Mouse (Mus musculus) gastrocnemius, postnatal 36 days (tissue): ENCODE results near the gene St6galnac4. TPM values are rescaled to one million over a fixed set of nuclear protein-coding genes. Genes with fewer than 3 reads are reported as not detected.

ENCODE experiments used
- DNase-seq, 2 experiments: peaks; one replicate each; pipeline ENCODE4 v3.0.0; 2022
- intact Hi-C: fragments of 180-260 bp; cut with DNase I; formaldehyde crosslinking; loops from one replicate; pipeline ENCODE4 v1.15.1; 2025
- total RNA-seq, 2 experiments: library from RNA; stranded (reverse); gene quantifications; 2 replicates each; pipeline ENCODE4 v1.2.3; 2021

The St6galnac4 gene
- total RNA-seq, 2 experiments from 2014 or later, result 14.1 to 21.7 TPM

DNA sequence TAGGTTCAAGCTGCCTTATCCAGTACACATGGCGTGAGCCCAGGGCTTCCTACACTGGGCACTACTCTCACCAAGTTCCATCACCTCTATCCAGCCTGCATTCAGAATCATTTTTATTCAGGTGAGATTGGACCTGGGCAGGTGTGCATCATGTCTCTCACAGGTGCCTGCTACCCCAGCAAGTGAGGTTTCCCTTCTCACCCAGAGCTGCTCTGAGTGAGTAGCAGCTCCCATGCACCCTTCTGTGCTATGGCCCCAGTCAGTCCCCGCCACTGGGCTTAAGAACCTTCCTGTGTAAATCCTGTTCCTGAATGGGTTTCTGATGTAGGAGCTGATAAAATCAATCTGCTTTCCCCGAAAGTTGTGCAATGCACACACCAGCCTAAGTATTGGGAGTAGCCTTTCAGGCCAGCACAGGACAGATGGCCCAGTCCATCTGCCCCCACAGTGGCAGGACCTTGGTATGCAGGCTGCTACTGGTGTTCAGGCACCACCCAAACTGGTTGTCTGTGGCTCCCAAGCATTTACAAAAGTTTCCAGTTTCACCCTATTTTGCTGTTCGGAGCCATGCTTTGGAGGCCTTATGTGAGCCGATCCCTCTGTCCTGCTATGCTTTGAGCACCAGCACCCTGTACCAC, 37.3 kb downstream of the St6galnac4 start:
- intact Hi-C loops, result no loop called here
- DNase-seq, result no peak

DNA sequence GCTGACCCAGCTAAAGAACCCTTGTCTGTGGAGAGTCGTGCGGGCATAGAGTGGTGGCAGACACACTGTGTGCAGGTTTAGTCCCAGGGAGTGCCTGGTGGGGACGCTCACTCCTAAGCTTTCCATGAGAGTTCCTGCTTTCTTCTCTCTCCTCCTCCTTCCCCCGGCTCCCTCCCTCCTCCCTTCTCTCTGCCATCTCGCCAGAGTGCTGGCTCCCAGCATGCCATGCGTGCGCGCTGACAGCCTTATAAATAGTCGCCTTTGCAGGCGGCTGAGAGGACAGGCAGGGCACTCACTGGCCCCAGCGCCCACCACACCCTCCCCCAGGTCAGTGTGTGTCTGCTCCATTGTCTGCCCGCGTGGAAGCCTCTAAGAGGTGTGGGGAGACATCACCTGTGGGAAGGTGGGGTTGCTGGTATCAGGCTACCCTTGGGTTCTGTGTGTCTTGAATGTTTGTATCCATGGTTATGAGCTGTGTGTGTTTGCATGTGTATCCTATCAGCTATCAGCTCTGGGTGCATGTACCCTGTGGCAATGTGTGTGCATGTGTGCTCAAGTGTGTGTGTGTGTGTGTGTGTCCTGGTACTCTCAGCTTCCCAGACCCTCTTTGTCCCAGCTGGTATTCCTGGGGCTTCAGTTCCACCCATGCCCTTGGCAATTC, 38.4 kb downstream of the St6galnac4 start:
- intact Hi-C loops, result no loop called here
- DNase-seq, result peak; percentile 69 to 70

DNA sequence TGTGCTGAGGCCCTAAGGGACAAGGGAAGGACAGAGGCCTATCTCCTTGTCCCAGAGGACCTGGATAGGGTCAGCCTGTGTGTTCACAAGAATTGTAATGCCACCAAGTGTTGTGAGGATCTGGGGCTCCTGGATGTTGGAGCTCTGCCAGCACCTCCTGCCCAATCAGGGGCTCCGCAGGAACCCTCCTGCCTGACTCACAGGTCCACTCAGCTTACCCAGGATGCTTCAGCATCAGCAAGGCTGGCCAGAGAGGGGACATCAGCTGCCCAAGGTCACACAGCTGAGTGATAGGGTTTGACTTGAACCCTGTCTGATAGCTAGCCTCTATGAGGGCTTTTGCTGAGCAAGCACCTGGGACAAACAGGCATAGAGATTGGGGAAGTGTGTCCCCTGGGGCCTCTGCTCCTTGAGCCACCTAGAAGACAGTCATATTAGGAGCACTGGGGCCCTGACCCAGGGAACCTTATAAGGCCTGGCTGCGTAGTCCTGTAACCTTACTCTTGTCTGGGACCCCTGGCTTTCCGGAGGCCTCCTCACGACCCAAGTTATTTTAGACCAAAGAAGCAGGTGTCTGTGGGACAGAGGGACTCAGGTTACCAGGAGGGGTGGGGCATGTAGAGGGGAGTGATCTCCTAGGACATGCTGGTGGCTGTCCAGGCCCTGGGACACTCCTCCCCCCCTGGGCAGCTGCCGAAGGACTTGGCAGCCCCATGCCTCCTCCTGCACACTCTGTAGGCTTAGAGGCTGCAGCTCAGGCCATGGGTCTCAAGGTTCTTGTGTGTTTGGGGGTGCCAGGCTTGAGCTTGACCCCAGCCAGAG, 39.2 kb downstream of the St6galnac4 start:
- DNase-seq, result peak; percentile 72 to 75
- intact Hi-C loops, result no loop called here

DNA sequence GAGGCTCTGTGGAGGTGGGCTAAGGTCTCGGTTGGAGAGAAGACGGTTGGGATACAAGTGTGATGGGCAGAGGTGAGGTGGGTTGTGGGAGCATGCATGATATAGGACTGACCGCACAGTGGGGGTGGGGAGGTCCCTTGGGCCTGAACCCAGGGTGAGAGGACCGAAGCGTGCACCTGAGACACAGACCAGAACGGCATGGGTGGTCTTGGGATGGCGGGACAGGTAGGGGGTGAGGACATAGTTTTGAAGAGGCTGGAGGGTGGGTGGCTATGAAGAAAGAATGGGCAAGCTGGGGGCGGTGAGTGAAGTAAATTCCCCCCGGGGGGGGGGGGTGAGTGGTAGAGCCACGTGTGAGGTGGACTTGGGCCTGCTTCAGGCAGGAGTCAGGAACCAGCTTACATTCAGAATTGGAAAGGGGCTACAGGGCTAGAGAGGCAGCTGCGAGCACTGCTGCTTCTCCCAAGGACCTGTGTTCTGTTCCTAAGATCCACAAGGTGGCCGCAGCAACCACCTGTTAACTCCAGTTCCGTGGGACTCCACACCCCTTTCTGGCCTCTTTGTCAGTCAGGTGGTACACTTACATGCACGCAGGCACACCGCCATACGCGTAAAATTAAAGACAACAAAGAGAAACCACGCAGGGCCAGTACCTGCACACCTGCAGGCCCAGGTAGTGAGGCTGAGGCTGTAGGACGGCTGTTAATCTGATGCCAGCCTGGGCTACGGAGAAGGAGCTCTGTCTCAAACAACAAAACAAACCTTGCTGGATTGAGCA, 40.6 kb downstream of the St6galnac4 start:
- no peak for DNase-seq
- intact Hi-C loops, result no loop called here

DNA sequence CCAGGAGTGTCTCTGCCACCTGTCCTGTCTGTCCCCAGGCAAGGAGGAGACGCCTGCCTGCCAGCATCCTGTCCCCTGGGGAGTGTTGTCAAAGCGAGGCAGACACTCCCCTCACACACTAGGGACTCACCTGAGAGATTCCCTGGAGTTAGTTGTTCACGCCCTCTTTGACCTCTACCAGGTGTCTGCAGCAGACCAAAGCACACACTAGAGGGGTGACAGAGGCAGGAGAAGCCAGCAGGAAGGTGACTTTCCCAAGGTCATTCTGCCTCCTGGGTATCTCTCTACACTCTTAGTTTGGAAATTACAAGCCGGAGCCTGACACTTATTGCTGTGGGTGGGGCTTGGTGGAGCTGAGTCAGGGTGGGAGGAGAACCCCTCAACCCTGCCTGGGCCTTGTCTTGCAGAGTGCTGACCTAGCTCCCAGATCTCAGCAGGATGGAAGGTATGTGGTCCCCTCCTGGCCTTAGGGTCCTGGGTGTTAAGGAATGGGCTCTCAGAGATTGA, 41.2 kb downstream of the St6galnac4 start:
- intact Hi-C loops, result no loop called here

DNA sequence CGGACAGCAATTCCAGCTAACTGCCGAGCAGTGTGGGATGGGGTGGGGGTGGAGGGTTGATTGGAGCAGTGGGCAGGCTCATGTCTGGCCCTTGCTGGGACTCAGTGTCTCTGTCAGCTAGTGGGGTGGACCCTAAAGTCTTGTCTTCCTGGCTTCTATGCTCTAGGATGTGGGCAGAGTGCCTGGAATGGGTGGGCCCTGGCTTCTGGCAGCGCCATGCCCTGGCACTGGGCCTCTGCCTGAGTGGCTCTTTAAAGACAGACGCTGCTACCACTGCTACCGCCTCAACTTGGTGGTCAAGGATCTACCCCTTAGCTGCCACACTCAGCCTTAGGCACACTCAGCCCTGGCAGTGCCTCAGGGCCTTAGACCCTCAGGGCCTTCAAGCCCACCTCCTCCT, 41.8 kb downstream of the St6galnac4 start:
- intact Hi-C loops, result no loop called here
- peak; percentile 74 to 81 for DNase-seq

More for the DNA sequence above, 41.2 kb downstream of the St6galnac4 start:
- DNase-seq, result no peak

DNA sequence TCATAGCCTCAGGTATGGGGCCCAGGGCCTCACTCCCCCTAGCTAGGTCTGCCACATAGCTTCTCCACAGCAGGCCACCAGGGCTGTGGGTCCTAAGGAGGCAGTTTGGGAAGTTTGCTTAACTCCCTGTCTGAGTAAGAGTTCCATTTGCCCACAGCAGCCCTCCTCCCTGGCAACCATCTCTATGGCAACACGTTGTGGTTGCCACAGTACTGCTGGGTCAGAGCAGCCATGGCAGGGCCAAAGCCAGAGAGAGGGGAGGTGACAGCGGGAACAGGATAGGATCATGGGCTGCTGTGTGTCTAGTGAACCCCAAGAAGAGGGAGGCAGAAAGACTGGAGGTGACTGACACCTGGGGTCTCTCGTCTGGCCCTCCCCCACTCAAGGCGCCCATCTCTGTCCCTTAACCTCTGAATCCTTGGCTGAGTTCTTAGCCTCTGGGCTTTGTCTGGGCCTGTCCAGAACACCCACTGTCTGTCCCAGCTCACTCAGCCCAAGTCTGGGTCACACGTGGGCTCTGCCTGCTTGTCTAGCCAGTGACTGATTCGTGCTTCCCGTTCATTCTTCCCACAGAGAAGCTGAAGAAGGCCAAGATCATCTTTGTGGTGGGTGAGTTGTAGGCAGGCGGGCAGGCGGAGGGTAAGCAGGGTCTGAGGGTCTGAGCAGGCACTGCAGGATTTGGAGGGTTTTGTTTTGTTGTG, 42.5 kb downstream of the St6galnac4 start:
- peak in 1 of 2 experiments; percentile 46 for DNase-seq
- intact Hi-C loops, result no loop called here

DNA sequence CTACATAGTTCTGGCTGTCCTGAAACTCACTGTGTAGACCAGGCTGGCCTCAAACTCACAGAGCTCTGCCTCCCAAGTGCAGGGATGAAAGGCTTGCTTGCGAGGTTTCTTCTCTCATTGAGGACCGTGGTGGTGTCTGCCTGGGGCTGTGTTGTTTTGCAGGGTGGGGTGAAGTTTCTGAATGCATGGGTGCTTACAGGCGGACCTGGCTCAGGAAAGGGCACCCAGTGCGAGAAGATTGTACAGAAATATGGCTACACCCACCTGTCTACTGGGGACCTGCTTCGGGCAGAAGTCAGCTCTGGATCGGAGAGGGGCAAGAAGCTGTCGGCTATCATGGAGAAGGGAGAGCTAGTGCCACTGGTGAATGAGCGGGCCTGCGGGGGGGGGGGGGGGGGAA, 43.1 kb downstream of the St6galnac4 start:
- intact Hi-C loops, result no loop called here
- no peak for DNase-seq

DNA sequence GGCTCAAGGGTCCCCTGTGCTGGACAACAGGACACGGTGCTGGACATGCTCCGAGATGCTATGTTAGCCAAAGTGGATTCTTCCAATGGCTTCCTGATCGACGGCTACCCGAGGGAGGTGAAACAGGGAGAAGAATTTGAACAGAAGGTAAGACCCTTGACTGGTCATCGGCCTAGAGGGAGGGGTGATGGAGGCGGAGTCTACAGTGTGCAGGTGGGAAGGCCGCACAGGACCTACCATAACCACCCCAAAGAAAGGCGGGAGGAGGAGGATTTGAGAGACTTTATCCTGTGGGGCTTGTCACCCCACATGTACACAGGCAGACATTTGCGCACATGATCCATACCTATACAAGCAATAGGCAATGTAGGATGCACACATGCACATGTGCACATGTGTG, 44.2 kb downstream of the St6galnac4 start:
- no peak for DNase-seq
- intact Hi-C loops, result no loop called here

DNA sequence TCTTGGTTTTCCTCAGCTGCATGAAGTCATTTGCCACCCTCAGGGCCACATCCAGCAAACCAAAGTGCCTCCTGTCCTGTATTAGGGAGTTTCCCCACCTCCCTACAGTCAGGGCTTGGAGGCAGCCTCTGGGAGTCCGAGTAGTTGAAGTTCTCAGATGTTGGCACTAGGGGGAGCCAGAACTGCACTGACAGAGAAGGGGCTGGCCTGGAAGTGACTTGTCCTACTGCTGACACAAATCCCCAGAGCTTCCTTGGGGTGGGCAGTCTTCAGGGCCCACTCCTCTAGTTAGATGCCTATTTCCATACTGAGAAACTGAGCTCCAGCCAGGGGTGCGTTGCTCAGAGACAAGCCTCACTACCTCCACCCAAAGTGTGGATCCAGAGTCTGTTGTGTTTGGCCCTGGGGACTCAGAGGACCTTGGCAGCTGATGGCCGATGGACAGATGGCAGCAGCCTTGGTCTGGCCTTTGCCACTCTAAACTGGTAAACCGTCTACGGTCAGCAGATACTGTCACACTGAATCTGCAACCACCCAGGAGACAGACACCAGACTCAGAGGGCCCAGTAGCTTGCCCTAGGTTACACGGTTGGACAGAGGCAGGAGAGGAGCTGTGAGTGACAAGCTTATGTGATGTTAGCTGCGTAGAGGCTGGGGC, 45.0 kb downstream of the St6galnac4 start:
- peak; percentile 71 to 73 for DNase-seq
- intact Hi-C loops, result no loop called here

DNA sequence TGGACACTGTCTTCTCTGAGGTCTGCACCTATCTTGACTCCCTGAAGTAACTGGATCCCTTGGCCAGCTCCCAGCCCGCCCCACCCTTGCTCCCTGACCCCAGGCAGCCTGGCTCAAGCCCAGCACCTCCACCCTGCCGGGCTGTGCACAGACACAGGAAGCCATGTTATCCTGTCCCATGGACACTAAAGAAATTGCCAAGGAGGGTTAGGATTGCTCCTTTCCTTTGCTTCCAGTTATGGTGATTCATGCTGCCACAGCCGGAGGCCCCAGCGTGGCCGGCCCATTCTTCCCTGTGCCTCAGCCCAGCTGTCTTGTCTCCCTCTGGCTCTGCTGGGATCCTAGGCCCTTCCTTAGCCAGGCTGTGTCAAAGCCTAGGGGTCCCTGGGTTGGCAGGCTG, 46.8 kb downstream of the St6galnac4 start:
- intact Hi-C loops, result loop anchor here (1.0 kb wide), 1 partner anchor 56 kb away; no protein-coding TSS in a partner anchor
- peak; percentile 46 to 62 for DNase-seq

DNA sequence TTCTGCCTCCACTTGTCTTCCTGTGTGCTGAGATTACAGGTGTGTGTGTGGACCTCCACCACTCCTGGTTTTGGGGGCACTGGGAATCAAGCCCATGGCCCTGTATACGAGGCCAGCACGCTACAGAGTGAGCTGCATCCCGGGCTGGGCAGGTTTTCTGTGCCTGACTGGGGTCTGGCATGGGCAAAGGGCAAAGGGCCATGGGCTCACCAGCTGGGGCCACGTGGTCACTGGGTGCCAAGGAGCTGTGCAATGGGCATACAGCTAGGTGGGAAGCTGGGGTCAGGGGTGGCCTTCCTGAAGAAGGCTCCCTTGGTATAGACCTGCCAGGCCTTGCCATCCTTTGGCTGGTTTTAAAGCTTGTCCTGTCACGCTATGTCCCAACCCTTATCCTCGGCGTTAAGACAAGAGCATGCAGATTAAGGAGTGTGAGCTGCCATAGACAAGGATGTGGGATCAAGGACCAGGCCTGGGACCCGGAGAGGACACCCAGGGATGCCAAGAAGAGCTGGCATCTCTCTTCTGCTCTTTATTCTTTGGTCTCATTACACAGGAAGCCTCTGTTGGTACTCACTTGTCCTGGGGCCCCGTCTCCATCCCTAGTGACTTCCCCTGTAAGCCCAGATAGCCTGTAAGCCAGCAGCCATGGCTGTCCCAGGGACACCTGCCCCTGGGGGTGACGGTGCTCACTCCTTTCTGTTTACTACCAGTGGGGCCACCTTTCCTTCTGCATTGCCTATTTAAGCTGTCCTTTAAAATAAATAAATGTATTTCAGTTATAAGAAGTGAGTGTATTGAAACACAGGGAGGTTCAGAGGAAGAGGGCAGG, 47.6 kb downstream of the St6galnac4 start:
- DNase-seq, result no peak
- intact Hi-C loops, result no loop called here

DNA sequence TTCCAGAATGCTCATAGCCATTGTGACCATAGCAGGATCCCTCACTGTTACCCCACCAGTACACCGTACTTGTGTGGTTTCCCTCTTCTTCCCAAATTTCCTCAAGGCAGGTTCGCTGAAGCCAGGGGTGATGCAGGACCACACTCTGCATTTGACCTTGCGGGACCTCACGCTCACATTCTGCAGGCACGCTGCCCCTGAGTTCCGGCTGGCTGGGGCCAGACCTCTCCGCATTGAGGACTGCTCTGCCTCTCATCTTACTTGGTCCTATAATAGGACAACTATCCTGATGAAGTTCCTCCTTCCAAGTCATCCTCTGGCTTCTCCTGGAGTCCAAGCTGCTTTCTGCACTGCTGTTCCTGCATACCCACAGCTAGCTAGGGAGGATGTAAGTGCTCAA, 49.7 kb downstream of the St6galnac4 start:
- intact Hi-C loops, result no loop called here
- DNase-seq, result no peak

DNA sequence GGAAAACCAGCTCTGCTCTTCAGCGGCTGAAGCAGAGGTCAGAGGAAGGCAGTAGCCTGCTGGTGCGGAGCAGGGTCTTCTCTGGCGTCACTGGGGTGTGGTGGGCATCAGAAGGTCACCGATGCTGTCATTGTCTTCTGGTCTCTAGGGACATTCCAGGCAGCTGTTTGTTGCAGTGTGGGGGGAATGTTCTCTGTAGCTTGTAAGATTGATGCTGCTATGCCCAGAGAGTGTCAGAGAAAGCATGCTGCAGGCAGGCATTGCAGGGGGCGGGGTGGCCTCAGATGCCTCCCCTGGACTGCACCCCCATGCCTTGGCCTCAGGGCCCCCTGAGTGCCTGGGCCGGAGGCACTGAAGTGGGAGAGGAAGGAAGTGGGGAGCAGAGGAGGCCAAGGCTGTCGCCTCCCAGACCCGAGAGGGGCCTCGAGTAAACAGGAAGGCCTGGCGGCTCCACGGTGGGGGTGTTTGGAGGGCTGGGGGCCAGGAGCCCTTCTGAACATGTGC, 50.9 kb downstream of the St6galnac4 start:
- intact Hi-C loops, result no loop called here
- peak in 1 of 2 experiments; percentile 48 for DNase-seq

DNA sequence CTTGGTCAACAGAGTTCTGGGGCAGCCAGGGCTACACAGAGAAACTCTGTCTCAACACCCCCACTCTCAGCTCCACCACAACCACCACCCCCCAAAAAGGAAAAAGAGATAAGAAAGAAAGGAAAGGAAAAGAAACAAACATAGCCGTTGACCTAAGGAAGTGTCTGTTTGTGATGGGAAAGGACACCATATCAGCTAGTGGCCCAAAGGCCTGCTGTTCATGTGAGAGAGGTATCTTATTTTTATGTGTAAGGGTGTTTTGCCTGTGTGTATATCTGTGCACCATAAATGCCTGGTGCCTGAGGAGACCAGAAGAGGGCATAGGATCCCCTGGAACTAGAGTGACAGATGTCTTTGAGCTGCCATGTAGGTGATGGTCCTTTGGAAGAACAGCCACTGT, 52.7 kb downstream of the St6galnac4 start:
- intact Hi-C loops, result no loop called here
- DNase-seq, result no peak

DNA sequence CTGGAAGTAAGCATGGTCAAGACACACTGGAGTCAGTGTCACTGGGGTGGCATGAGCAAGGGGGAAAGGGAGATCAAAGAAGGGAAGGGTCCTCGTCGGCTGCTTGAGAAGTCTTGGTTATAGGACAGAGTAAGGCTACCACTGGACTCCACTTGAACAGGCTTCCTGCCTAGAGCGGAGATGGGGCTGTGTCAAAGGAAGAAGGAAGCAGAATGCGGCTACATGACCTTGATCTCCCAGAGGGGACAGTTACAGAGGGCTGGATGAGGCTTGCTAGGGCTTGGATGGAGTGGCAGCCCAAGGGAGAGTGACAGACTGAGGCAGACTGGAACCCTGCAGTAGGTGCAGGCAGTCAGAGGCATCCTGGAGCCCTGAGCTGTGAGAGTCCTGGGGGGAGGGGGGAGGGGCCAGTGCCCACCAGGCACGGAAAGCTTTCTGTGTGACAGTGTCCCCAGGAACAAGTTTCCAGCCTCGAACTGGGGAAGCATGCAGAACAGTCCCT, 53.7 kb downstream of the St6galnac4 start:
- no peak for DNase-seq
- intact Hi-C loops, result no loop called here

DNA sequence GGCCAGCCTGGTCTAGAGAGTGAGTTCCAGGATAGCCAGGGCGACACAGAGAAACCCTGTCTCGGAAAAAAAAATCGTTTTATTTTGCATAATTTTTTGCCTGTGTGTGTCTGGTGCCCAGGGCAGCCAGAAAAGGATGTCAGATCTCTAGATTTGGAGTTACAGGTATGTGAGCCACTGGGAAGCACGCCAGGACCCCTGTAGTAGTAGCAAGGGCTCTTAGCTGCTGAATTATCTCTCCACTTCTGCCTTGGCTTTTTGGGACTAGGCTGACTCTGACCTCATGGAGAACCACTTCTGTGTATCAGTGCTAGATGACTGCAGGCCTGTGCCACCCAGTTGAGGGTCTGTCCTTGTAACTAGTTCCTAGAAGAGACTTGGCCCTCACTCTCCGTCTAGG, 54.9 kb downstream of the St6galnac4 start:
- intact Hi-C loops, result no loop called here
- no peak for DNase-seq

DNA sequence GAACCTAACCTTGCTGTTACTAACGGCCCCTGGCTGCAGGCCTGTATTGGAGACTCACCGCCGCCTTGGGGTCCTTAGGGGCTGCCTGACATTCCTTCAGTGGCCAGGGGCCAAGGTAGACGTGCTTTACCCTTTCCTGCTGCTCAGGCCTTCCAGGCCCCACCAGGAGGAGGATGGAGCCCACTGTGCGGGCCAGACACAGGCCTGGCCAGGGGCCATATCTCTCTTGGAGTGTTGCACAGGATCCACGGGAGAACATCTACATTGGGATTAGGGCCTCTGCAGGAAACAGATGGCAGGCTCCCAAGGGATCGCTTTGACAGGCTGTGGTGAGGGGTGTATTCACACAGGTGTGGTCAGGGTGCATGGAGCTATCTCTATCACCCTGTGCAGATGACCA, 55.9 kb downstream of the St6galnac4 start:
- DNase-seq, result no peak
- intact Hi-C loops, result no loop called here
